Mouse (Mus musculus) embryonic facial prominence, embryonic 14.5 days (tissue): ENCODE data around the gene Kcnmb1. TPM values are rescaled to one million over a fixed set of nuclear protein-coding genes. Genes with fewer than 3 reads are reported as not detected.

Experiments used
- ATAC-seq: fragments of 200-750 bp; cut with Nextera tagmentation; 2 replicates; pipeline ENCODE4 v1.8.0; 2017; ENCODE audit warnings: low read depth, moderate number of reproducible peaks, moderate TSS enrichment
- DNase-seq: peaks from one replicate; pipeline ENCODE4 v3.0.0-alpha.2; 2015; ENCODE audit warnings: low spot score
- H3K27ac ChIP-seq: fragments of 300-500 bp; sonication (generic); replicated peaks from 2 replicates; pipeline ENCODE4 v1.5.1; 2014; ENCODE audit warnings: low read depth, mild to moderate bottlenecking, low read length, moderate library complexity
- H3K27me3 ChIP-seq: fragments of 300-500 bp; sonication (generic); replicated peaks from 2 replicates; pipeline ENCODE4 v1.6.1; 2014; ENCODE audit warnings: low read length; ENCODE audit not compliant: control insufficient read depth, insufficient read depth
- H3K36me3 ChIP-seq: fragments of 300-500 bp; sonication (generic); 2 replicates; pipeline ENCODE4 v1.6.1; 2014; ENCODE audit warnings: low read length, mixed read lengths; ENCODE audit not compliant: control insufficient read depth, insufficient read depth
- H3K4me1 ChIP-seq: fragments of 300-500 bp; sonication (generic); 2 replicates; pipeline ENCODE4 v1.6.1; 2014; ENCODE audit warnings: antibody characterized with exemption, low read length; ENCODE audit not compliant: control insufficient read depth, insufficient read depth
- H3K4me2 ChIP-seq: fragments of 300-500 bp; sonication (generic); 2 replicates; pipeline ENCODE4 v1.6.1; 2014; ENCODE audit warnings: low read depth, mild to moderate bottlenecking, low read length, moderate library complexity, mixed read lengths
- H3K4me3 ChIP-seq: fragments of 300-500 bp; sonication (generic); 2 replicates; pipeline ENCODE4 v1.5.1; 2014; ENCODE audit warnings: low read depth, mild to moderate bottlenecking, low read length
- H3K9ac ChIP-seq: fragments of 300-500 bp; sonication (generic); 2 replicates; pipeline ENCODE4 v1.6.1; 2014; ENCODE audit warnings: low read depth, mild to moderate bottlenecking, low read length, moderate library complexity, mixed read lengths
- H3K9me3 ChIP-seq: fragments of 300-500 bp; sonication (generic); 2 replicates; pipeline ENCODE4 v1.6.1; 2016; ENCODE audit warnings: low read length; ENCODE audit not compliant: control insufficient read depth
- WGBS: fragments of 180-500 bp; shearing (Covaris S2); extraction: QIAGEN DNeasy Blood & Tissue Kit; methylation state at CpG from one replicate; pipeline ENCODE4 v1.1.7; 2014; 5-methylcytosine and 5-hydroxymethylcytosine counted together
- polyA plus RNA-seq: library from polyadenylated mRNA; unstranded; fragments of >200 nt; fragmentation: Nextera tagmentation; extraction: Ambion mirVana; gene quantifications from 2 replicates; pipeline ENCODE4 v1.2.1, GENCODE M21; 2014

The Kcnmb1 gene
- polyA plus RNA-seq, 1 experiment from 2014 or later: 0.22 TPM

DNA sequence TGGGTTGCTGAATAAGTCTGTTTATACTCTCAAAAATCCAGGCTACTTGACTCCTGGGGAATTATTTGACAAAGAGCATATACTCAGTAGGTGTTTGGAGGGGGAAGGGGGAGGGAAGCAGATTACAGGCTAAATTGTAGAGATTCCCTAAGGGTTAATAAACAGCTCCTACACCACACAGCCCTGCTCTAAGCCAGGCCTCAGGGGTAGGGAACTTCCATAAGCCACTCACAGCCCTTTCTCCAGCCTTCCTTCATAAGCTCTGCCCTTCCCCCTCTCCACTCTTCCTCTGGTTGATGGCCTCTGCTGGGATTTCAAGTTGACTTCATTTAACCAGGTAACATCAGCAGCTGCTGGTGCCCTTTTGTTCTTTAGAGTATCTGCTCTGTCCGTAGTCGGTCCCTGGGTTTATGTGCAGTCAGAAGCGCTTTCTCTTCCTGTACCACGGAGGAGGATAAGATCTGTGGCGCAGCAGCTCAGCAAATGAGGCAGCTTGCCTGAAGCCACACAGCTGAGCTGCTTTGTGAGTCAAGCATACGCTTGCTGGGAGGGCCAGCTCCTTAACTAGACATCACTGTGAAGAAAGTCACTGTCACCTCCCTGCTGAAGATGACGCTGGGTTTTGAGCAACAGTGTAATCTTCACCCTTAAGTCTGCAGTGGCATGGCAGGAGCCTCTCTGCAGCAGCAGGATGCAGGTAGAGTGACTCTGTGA is 24.1 kb upstream of the Kcnmb1 start:
- no peaks in the 10 kb centered on the region for H3K9me3 ChIP-seq
- no peaks in the 10 kb centered on the region for H3K27me3 ChIP-seq
- H3K4me2 ChIP-seq: no peak overlapping the region
- no peaks in the 10 kb centered on the region for H3K4me1 ChIP-seq
- H3K36me3 ChIP-seq: no peaks in the 10 kb centered on the region
- no peak for DNase-seq
- H3K9ac ChIP-seq: no peak overlapping the region
- no peak overlapping the region for H3K4me3 ChIP-seq
- peak; percentile 74; the same call in 1 of the 2 replicates for ATAC-seq
- WGBS: 44% methylated on average over 7 of the region's 7 CpGs
- no peak overlapping the region for H3K27ac ChIP-seq

- Histone ChIP-seq H3K4me1 (no peaks in the 10 kb centered on the region), H3K9ac (no peak overlapping the region), H3K27ac (no peak overlapping the region), H3K4me3 (no peak overlapping the region), H3K9me3 (no peaks in the 10 kb centered on the region), H3K4me2 (no peak overlapping the region), H3K36me3 (no peaks in the 10 kb centered on the region), H3K27me3 (no peaks in the 10 kb centered on the region)
- ATAC-seq (no peak), DNase-seq (no peak)
- WGBS: 77% methylated on average over 4 of the region's 4 CpGs
These were observed 23.2 kb upstream of the Kcnmb1 start for GRCm38 (mm10) chr11:33939456-33940113.

GRCm38 (mm10) chr11:33943565-33943964 is 19.2 kb upstream of the Kcnmb1 start:
- Histone ChIP-seq H3K27ac (no peak overlapping the region), H3K4me2 (no peak overlapping the region), H3K9me3 (no peaks in the 10 kb centered on the region), H3K27me3 (no peaks in the 10 kb centered on the region), H3K9ac (no peak overlapping the region), H3K4me3 (no peak overlapping the region), H3K4me1 (no peaks in the 10 kb centered on the region), H3K36me3 (no peaks in the 10 kb centered on the region)
- no peak for ATAC-seq
- DNase-seq: no peak
- WGBS: 59% methylated on average over 1 of the region's 1 CpGs

GRCm38 (mm10) chr11:33944067-33944785 is 18.6 kb upstream of the Kcnmb1 start:
- no peaks in the 10 kb centered on the region for H3K27me3 ChIP-seq
- no peak overlapping the region for H3K4me2 ChIP-seq
- H3K9ac ChIP-seq: no peak overlapping the region
- H3K36me3 ChIP-seq: no peaks in the 10 kb centered on the region
- WGBS: 45% methylated on average over 4 of the region's 4 CpGs
- no peak overlapping the region for H3K4me3 ChIP-seq
- no peak for ATAC-seq
- DNase-seq: no peak
- H3K4me1 ChIP-seq: no peaks in the 10 kb centered on the region
- no peaks in the 10 kb centered on the region for H3K9me3 ChIP-seq
- no peak overlapping the region for H3K27ac ChIP-seq

DNA sequence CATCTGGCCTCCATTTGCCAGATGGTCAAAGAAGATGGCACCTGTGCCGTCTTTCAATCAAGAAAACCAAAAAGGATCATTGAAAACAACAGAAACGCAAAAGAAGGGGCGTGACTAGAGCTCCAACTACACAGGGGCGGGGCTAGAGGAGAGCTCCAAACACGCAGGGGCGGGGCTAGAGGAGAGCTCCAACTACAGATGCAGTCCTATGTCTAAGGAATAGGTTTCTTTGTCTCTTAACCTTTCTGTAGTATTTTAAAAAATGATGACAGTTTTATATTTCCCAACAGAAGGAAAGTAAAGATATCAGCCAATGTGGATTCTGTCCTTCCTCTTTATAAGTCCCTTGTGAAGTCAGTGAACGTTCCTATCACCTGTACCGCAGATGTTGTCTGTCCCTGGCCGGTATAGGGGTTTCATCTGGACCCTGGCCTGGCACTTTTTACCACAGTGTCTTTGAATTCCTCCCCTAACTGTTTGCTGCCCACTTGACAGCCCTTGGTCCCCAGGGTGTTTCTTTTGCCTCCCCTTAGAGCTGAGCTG is 18.0 kb upstream of the Kcnmb1 start:
- Histone ChIP-seq H3K4me1 (no peaks in the 10 kb centered on the region), H3K9ac (no peak overlapping the region), H3K9me3 (no peaks in the 10 kb centered on the region), H3K4me3 (no peak overlapping the region), H3K27me3 (no peaks in the 10 kb centered on the region), H3K4me2 (no peak overlapping the region), H3K36me3 (no peaks in the 10 kb centered on the region), H3K27ac (no peak overlapping the region)
- ATAC-seq (no peak), DNase-seq (no peak)
- 83% methylated on average over 9 of the region's 9 CpGs for WGBS

GRCm38 (mm10) chr11:33946501-33946900 is 16.3 kb upstream of the Kcnmb1 start:
- ATAC-seq (no peak), DNase-seq (no peak)
- Histone ChIP-seq H3K4me2 (no peak overlapping the region), H3K27me3 (no peaks in the 10 kb centered on the region), H3K36me3 (no peaks in the 10 kb centered on the region), H3K4me3 (no peak overlapping the region), H3K9me3 (no peaks in the 10 kb centered on the region), H3K27ac (no peak overlapping the region), H3K4me1 (no peaks in the 10 kb centered on the region), H3K9ac (no peak overlapping the region)
- 79% methylated on average over 4 of the region's 4 CpGs for WGBS

- peak; percentile 51 for DNase-seq
- Histone ChIP-seq H3K4me2 (no peak overlapping the region), H3K27ac (no peak overlapping the region), H3K36me3 (no peaks in the 10 kb centered on the region), H3K9ac (no peak overlapping the region), H3K27me3 (no peaks in the 10 kb centered on the region), H3K4me3 (no peak overlapping the region), H3K9me3 (no peaks in the 10 kb centered on the region), H3K4me1 (no peaks in the 10 kb centered on the region)
- WGBS: 20% methylated on average over 5 of the region's 5 CpGs
- 0 out of 2 replicates have a peak, but pooled peaks have one; percentile 33 for ATAC-seq
These were observed 11.7 kb upstream of the Kcnmb1 start for GRCm38 (mm10) chr11:33951155-33951554.

GRCm38 (mm10) chr11:33951684-33952625 is 10.9 kb upstream of the Kcnmb1 start:
- Histone ChIP-seq H3K27ac (no peak overlapping the region), H3K27me3 (no peaks in the 10 kb centered on the region), H3K4me3 (no peak overlapping the region), H3K9me3 (no peaks in the 10 kb centered on the region), H3K9ac (no peak overlapping the region), H3K4me1 (no peaks in the 10 kb centered on the region), H3K4me2 (no peak overlapping the region), H3K36me3 (no peaks in the 10 kb centered on the region)
- WGBS: 69% methylated on average over 8 of the region's 8 CpGs
- ATAC-seq (no peak), DNase-seq (no peak)
